Comparison of ENCODE assay signal across 11 mouse cellular contexts in the genomic region with DNA sequence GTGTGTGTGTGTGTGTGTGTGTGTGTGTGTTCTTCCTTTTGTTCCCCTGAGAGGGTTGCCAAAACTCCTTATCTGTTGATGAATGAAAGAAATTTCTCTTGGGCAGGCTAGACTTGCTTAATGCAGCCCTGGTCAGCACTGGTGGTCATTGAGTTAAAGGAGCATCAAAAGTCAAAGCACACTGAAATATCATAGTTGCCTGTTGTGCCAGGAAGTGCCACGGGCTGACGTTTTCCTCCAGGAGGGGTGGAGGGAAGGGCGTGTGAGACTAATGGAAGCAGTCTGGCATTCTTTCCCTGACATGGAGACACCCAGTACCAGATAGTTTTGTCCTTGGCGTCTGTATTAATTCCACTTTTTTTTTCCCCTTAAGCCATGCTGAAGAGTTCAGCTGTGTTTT.
A peak's percentile ranks its signal among the peaks of the same experiment; 100 is the strongest.
DNase-seq lines count a peak whose midpoint lies in the region; ATAC-seq lines count a peak whose summit lies in the region.
"Had no signal": no experiment of that assay in that cellular context is flagged by ENCODE, and none has a peak within 500 bp of the region (broad histone marks: within the 10 kb centered on the region; RNA-seq: fewer than 3 reads in every experiment).

No protein-coding gene starts in this region.

- no peaks in the 10 kb centered on the region for H3K9me3 ChIP-seq in heart, embryonic 15.5 days (replicated peaks)
- H3K9me3 ChIP-seq in lung, embryonic 16.5 days (ENCODE audit: control insufficient read depth, low read length), result no peaks in the 10 kb centered on the region
- H3K9me3 ChIP-seq in forebrain, embryonic 13.5 days (replicated peaks), result no peaks in the 10 kb centered on the region
- H3K9me3 ChIP-seq: midbrain, embryonic 10.5 days had no signal

- H3K9ac ChIP-seq in heart, embryonic 15.5 days, result no peak overlapping the region
- H3K9ac ChIP-seq in lung, embryonic 16.5 days (ENCODE audit: low read length), result no peak overlapping the region
- H3K9ac ChIP-seq in forebrain, embryonic 13.5 days, result no peak overlapping the region

- DNase-seq in cerebellum, postnatal 10 days, result peak; percentile 35 to 38
- no peak for DNase-seq in cerebellum, adult 11 months
- DNase-seq in embryo, embryonic 11 days, result peak; percentile 29
- no peak for DNase-seq in spleen, postnatal 14 days (ENCODE audit: low spot score in 2 of 2)
- DNase-seq: gastrocnemius, postnatal 10 days had no signal

- H3K4me1 ChIP-seq in heart, embryonic 15.5 days (replicated peaks), result peaks cover 32% of the 10 kb centered on the region
- H3K4me1 ChIP-seq in lung, embryonic 16.5 days (replicated peaks; ENCODE audit: control insufficient read depth, insufficient read depth, low read length), result peaks cover 7% of the 10 kb centered on the region; the same call in 1 of the 2 replicates
- H3K4me1 ChIP-seq in forebrain, embryonic 13.5 days, result peaks cover 25% of the 10 kb centered on the region

- ATAC-seq in heart, embryonic 15.5 days (replicated peaks; ENCODE audit: insufficient number of reproducible peaks, insufficient read depth, low FRiP score, low read depth), result peak; percentile 78
- peak; percentile 41 for ATAC-seq in lung, embryonic 16.5 days (ENCODE audit: low read depth)
- no peak for ATAC-seq in erythroid progenitor cell, adult 5-6 weeks (replicated peaks; ENCODE audit: low FRiP score, poor library complexity, severe bottlenecking)
- ATAC-seq in forebrain, embryonic 13.5 days, result no peak

- peak overlapping the region; percentile 81 for H3K27ac ChIP-seq in heart, embryonic 15.5 days
- no peak overlapping the region for H3K27ac ChIP-seq in lung, embryonic 16.5 days (ENCODE audit: low read length)
- H3K27ac ChIP-seq in forebrain, embryonic 13.5 days, result no peak overlapping the region
- H3K27ac ChIP-seq: kidney, postnatal 0 days; midbrain, embryonic 10.5 days had no signal

- no peaks in the 10 kb centered on the region for H3K27me3 ChIP-seq in heart, embryonic 15.5 days
- H3K27me3 ChIP-seq in lung, embryonic 16.5 days (ENCODE audit: control insufficient read depth, insufficient read depth, low read depth, low read length), result no peaks in the 10 kb centered on the region
- H3K27me3 ChIP-seq in forebrain, embryonic 13.5 days, result no peaks in the 10 kb centered on the region

- H3K4me2 ChIP-seq in heart, embryonic 15.5 days, result peak overlapping the region; percentile 29; the same call in 1 of the 2 replicates
- H3K4me2 ChIP-seq in lung, embryonic 16.5 days (ENCODE audit: low read depth, low read length), result no peak overlapping the region
- H3K4me2 ChIP-seq in forebrain, embryonic 13.5 days, result no peak overlapping the region

- no peaks in the 10 kb centered on the region for H3K36me3 ChIP-seq in heart, embryonic 15.5 days
- H3K36me3 ChIP-seq in lung, embryonic 16.5 days (ENCODE audit: control insufficient read depth, insufficient read depth, low read length), result no peaks in the 10 kb centered on the region
- H3K36me3 ChIP-seq in forebrain, embryonic 13.5 days (ENCODE audit: poor library complexity, severe bottlenecking), result no peaks in the 10 kb centered on the region
- H3K36me3 ChIP-seq: midbrain, embryonic 10.5 days had no signal

- no peak overlapping the region for H3K4me3 ChIP-seq in heart, embryonic 15.5 days
- H3K4me3 ChIP-seq in lung, embryonic 16.5 days (ENCODE audit: low read length), result no peak overlapping the region
- no peak overlapping the region for H3K4me3 ChIP-seq in forebrain, embryonic 13.5 days
- H3K4me3 ChIP-seq: midbrain, embryonic 10.5 days had no signal

- 6% methylated on average over 4 of the region's 4 CpGs for WGBS in heart, embryonic 15.5 days
- 16% methylated on average over 4 of the region's 4 CpGs for WGBS in lung, embryonic 16.5 days
- 62% methylated on average over 4 of the region's 4 CpGs for WGBS in forebrain, embryonic 13.5 days

Comparison
In these comparisons a context has a peak if more than half of its experiments do, and no peak if none do; other contexts are left out.
1. DNase-seq: peak in cerebellum, postnatal 10 days (2 of 2) and embryo, embryonic 11 days (single experiment); none in cerebellum, adult 11 months (single experiment) and spleen, postnatal 14 days (0 of 2).
2. ATAC-seq: peak in heart, embryonic 15.5 days (single experiment) and lung, embryonic 16.5 days (single experiment); none in erythroid progenitor cell, adult 5-6 weeks (single experiment) and forebrain, embryonic 13.5 days (single experiment).